Mouse (Mus musculus): ENCODE data around the gene Ccdc50.

Gene Ccdc50

DNA sequence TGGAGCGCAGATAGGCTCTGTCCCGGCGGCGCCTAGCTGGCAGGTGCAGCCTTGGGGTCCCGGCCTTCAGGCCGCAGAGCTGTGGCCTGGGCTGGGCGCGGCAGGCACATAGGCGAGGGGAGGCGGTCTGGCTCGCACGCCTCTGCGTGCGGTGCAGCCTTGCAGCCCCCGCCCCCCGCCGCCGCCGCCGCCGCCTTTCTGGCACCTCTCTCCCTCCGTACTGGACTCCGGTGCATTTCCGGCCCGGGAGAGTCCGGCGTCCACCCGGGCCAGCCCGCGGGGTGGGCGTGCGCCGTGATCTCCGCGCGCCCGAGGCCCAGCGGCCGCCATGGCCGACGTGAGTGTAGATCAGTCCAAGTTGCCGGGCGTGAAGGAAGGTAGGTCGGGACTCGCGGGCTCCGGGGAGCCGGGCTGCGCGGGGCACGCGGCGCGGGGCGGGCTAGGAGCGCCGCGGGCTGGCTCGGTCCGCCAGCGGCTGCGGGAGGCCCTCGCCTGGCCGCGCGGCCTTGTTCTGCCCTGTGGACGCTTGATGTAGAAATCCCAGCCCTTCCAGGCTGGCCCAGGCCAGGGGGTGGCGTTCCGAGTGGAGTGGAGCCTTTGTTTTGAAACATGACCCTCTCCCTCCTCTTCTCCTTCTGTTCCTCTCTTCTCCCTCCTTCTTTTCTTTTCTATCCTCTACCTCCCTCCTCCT is at the start of gene Ccdc50:
Gene Ccdc50 (plus strand): TSS at position 109 of the 691 bp plus-strand sequence.
- no peak for DNase-seq (ENCODE audit: low read depth)

DNA sequence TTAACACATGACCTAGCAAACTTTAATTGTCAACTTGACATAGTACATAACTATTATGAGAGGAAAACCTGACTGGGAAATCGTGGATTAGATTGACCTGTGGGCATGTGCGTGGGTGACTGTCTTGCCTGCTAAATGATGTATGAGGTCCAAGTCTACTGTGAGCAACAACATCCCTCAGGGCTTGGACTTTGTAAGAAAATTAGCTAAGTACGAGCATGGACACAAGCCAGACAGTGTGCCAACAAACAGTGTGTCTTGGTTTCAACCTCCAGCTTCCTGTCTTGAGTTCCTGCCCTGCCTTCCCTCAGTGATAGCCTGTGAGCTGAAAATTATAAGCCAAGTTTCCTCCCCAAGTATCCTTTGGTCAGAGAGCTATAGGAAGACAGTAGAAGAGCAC is 41.1 kb upstream of the Ccdc50 start:
- DNase-seq (ENCODE audit: low read depth), result no peak

DNA sequence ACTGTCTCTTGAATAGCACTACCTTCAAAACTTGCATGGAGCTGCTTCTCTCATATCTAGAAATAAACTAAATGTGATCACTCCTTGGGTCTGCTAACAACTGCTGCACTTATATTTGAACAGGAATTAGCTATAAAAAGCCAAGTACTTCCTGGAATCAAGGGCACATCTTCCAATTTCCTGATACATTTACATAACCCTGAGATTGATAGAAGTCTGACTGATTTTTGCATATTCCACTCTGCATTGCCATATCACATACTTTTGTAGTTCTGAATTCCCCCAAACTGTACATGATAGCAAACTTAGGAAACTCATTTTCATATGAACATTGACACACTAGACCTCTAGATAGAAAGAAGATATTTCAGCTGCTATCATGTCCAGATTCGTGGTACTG is 40.3 kb upstream of the Ccdc50 start:
- no peak for DNase-seq (ENCODE audit: low read depth)

DNA sequence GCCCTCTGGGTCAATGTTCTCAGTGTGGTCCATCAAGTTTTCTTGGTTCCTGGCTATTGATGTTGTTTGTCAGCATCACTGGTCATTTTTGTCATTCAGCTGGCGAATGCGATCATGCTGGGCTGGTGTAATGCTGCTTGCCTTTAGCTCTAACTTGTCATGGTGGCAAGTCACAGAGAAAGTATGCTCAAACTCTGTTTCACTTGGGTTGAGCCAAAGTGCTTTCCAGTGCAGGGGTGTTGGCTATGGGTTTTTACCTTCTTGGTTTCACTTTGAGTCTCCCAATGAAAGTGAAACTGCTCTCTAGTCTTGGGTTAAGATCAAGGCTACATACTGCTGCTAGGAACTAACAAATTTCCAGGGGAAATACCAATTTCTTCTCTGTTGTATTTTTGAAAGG is 39.4 kb upstream of the Ccdc50 start:
- DNase-seq (ENCODE audit: low read depth), result no peak

DNA sequence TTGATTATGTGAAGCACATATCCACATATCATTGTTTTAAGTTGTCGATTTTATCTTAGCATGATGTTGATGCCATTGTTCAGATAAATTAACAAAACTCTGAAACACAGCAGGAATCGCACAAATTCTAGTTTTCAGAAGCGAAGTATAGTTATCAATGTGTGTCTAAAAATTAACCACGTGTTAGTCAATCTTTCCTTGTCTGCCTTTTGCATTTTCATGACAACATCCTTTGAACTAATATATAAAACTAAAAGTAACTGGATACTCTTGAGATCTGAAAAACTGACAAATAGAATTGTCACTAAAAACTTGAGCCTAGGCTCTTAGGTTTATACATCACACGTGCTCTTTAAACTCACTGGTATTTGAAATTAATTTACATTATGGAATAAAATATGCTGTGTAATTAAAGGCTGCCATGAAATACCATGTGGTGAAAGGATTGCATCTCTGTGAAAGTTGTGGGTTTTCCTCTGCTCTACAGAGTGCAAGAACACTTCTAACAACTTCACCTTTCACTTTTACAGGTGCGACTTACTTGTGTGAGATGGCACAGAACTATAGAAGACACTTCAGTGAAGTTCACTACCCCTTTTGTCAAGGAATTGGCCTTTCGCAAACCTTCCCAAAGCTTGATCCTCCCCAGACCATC is 38.7 kb upstream of the Ccdc50 start:
- no peak for DNase-seq (ENCODE audit: low read depth)

DNA sequence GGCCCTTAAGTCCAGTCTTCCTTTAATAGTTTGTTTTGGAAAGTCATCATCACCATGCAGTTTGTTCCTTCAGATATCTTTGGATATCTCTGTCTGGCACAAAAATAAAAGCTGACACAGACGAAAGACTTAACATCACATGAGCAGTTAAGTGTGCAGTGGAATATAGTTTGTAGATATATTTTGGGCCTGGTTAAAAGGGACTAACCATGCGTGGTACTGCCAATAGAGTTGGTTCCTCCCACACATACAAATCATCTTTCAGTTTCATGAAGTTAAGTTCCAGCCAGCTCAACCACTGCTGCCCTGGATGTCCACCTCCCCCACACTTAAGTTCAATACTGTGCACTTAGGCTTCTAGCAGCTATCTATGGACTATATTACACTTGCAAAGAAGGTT is 34.2 kb upstream of the Ccdc50 start:
- no peak for DNase-seq (ENCODE audit: low read depth)

DNA sequence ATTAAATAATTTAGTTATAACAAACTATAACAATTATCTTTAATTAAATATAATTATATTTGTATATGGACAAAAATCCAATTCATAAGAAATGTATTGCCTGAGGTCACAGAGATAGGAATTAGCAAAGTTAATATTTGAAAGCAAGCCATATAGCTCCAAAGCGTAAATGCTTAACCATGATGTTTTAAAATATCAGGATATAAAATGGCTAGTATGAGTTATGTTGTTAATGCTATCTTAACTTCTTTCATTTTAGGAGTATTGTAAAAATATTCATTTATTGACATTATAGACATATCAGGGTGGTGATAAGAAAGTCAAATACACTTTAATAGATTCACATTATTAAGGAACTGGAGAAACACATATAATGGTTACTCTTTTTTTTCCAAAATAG is 28.6 kb upstream of the Ccdc50 start:
- DNase-seq (ENCODE audit: low read depth), result no peak

DNA sequence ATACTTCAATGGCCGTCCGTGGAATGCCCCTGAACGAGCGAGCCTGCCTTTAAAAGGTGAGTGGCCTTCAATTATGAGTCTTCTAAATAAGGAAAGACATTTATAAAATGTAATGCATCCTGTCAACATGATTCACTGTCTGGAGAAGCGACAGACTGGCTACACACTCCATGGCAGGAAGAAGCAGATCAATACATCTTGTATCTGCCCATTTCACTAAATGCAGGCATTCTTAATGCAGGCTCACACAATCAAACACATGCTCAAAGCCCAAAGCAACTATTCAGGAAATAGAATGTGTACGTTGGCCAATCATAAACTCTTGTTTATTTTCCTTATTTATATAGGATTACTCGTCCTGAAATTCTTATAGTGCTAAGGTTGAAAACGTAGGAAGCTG is 18.5 kb upstream of the Ccdc50 start, which contains the start of gene Uts2b:
Gene Uts2b (minus strand): TSS at position 49 of the 400 bp plus-strand sequence.
- DNase-seq (ENCODE audit: low read depth), result no peak

DNA sequence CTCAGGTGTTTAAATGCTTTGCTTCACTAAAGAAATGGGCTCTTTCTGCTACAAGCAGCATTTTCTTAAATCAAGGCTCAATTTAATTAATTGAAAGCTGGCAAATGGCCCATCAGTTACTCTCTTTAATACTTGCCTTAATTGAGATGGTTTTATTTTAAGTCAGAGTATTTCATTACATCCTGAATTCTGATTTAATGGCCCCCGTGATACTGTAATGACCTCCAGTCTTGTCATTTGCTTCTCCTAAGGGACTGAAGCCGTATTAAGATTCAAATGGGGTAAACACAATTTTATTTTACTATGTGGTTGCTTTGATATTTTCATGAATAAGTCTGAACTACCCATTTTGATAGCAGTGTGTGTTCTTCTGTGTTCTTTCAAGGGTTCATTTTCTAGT is 18.0 kb upstream of the Ccdc50 start:
- no peak for DNase-seq (ENCODE audit: low read depth)

DNA sequence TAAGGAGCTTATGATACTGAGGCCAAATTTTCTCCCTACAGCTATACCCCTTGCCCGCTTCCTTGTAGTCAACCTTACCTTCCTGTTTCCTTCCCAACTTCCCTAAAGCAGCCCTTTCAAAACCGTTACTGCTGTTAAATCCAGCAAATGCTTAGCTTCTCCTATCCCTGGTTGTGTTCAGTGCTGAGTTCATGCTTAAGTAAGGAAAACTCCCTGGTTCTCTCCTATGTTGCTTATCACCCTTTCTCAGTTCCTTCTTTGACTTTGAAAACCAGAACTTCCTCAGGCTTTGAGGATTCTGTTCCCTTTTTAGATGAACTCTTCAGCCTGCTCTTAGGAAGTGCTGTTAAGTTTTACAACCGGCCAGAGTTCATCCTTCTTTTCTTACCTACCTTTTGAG is 14.5 kb upstream of the Ccdc50 start:
- no peak for DNase-seq (ENCODE audit: low read depth)

DNA sequence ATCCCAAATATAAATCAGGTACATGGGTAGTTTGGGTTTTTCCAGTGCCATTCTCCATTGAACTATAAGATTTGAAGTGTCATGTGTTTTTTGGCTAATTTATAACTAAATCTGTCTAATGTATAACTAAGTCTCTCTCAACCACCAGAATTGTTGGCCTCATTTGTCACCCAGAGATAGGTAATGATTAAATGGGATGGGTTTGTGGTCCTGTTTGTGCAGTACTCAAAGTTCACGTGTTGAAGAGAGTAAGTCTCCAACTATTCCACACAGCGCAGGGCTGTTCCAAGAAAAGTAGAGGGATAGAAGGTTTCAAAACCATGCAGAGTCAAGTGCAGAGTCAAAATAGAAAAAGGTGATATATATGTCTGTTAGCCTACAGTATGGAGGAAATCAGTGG is 13.4 kb upstream of the Ccdc50 start:
- no peak for DNase-seq (ENCODE audit: low read depth)

DNA sequence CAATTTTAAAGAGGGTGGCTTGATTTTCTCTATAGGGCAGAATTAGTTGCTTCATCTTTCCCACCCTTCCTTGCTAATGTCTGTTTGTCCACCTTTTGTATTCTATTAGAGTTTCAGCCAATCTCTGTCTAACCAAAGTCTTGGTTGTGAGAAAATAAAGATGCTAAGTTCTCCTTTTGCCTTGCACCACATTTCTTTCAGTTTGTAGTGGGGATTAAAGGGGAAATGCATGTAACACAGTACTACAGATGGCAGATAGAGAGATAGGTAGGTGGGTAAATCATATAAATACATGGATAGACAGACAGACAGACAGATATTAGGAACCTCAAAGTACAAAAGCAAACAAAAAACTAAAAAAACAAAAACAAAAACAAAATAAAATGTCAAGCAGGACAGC is 12.1 kb upstream of the Ccdc50 start:
- DNase-seq (ENCODE audit: low read depth), result no peak

DNA sequence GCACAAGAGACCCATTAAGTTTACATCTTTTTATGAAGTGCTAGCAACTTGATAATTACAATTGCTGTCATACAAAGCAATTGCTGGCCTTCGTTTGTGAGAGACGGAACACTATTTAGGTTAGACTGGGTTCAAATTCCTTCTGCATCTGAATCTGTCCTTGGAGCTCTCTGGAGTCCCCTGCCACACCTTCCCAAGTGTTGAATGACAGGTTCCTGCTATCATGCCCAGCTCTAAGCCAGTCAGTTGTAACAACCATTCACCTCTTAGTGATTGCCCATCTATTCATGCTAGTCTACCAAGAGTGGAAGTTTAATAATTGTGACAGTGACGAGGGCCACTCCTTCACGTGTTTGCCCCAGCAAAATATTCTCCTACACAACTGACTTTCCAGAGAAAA is 6.5 kb upstream of the Ccdc50 start:
- DNase-seq (ENCODE audit: low read depth), result no peak

DNA sequence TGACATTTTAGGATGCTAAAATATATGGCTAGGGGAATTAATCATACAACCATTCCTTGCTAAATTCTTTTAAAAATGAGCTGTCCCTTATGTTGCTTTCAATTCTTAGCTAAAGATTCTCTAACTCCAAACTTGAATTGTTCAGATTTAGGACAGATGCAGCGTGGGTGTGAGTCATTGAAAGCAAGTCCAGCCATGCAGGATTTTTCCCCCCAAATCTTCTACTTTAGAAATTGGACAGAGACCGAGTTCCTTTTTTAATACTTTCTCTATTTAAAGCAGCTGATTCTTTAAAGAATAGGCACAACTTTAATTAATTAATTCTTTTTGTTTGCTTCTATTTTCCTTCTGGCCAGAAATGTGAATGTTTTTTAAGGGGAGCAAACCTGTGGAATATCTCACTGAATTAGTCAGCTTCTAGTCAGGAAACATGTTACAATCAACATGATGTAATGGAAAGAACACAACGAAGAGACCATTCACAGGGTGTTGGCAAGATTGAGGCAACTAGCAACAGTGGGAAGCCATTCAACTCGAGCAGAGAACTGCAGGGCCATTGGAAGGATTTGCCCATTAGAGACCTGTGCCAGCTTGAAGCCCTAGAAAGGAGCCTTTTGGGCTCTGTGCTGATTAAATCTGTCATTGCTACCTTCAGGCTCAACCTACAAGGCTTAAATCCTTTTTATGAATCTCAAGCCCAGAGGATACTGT is 3.6 kb upstream of the Ccdc50 start:
- no peak for DNase-seq (ENCODE audit: low read depth)

DNA sequence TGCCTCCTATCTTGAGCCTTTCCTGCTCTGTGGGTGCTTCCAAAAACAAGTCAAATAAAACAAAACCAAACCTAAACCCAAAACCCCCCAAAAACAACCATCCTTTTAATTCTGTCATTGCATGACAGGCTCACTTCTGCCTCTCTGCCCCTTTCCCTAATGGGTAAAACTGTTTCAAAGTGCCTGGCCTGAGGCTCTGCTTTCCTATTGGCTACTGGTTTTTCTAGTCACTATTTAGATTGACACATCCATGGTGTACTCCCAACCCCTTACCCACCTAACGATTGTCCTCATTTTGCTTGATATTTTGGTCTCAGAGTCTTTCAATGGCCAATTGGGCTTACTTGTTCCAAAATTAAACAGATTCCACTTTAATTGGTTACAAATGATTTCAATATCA is 3.0 kb upstream of the Ccdc50 start:
- no peak for DNase-seq (ENCODE audit: low read depth)

DNA sequence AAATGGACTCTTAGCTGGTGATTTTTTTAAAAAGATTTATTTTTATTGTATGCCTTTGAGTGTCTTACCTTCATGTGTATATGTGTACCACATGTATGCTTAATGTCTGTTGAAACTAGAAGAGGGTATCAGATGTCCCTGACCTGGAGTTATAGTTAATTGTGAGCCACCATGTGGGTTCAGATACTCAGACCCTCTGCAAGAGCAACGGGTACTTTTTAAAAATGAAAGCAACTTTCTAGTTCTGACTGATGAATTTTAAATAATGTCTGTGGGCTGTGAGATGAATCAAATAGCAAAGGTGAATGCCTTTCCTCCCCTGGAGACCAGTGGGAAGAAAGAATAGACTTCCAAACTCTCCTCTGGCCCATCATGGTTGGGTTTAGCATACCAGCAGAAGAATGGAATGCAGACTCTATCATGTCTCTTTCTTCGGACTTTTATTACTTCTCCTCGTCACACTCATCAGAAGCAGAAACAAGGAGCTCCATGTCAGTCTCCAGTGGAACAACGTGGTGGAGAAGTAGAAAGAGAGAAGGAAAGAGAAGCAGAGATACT is 1.7 kb upstream of the Ccdc50 start:
- no peak for DNase-seq (ENCODE audit: low read depth)

DNA sequence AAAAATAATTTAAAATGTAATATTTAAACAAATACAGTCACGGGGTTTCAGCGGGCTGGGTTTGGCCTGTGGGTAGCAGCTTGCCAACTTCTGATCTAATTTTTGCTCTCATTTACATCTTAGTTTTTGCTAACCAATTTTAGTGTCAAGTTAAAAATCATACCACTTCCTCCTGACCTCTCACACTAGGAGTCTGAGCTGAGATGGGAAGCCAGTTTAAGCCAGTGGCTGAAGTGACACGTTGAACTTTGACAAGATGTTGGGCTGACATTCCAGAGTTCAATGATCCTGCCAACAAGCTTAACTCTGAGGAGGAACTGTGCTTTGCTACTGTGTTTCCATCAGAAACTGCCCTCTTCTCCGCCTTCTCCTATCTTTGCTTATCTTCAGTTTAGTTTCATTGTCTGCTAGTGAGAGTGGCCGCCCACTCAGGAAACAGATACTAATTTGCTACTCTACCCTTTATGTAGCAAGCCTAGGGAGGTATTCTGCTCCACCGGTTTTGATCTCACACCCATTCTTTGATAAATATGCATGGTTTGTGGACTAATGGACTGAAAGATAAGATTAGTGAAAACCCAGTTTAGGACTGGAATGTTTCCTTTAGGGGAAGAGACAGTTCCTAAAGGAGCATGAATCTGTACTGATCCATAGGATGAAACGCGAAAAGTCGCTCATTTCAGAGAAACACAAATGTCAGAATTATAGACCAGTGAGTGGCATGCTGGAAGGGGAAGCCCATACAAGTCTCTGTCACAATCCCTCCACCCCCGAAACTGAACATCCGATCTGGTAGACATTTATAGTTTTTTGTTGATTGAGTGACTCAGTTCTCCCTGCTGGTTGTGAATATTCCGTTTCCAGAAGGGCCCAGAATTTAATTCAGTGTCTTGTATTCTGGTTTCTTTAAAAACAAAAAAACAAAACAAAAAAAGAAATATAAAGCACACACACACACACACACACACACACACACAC is 746 bp upstream of the Ccdc50 start:
- no peak for DNase-seq (ENCODE audit: low read depth)

DNA sequence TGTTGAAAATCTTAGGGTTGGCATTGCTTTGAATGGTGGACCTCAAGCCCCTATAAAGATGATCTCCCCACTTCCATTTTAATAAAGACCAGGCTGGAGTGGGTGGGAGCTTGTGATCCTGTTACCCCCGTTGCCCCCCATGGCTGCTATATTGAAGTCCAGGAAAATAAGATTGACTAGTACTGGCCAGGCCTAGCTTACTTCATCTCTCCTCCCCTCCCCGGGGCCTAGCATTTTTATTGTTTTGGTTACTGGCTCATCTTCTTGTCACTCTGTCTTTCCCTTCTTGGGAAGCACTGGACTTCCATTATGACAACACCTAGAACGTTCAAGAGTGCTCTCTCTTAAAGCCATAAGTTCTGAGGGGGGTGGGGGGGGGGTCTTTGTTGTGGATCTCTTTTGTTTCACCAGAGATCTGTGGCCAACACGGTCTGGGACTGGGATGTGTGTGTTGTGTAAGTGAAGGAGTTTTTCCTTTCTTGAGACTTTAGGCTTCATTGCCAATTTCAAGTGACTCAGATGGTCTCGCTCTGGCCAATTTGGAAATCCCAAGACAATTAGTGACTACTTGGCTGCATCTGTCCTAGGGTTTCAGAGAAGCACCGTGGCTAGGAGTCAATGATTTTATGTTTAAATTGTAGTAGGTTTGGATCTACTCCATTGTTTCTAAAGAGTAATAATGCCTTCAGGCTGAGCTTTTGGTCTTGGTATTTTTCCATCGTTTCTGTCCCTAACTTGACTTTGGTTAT is 1.0 kb downstream of the Ccdc50 start:
- DNase-seq (ENCODE audit: low read depth), result no peak

DNA sequence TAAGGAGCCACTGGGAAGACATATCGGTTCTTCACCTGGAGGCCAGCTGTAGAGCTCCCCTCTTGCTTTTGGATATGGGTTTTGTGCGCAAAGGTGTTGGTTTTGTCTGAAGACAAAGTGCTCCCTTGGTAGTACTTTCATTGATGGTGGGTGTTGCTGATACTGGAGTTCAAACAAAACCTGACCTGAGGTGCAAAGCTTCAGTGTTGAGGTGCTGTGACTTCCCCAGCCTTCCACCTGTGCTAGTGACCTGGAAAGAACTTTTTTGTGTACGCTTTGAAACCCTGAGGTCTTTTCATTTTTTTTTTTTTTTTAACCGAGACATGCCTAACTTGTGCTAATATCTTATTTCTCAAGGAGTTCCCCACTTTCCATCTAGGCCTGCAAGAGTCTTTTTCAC is 1.6 kb downstream of the Ccdc50 start:
- DNase-seq (ENCODE audit: low read depth), result no peak

DNA sequence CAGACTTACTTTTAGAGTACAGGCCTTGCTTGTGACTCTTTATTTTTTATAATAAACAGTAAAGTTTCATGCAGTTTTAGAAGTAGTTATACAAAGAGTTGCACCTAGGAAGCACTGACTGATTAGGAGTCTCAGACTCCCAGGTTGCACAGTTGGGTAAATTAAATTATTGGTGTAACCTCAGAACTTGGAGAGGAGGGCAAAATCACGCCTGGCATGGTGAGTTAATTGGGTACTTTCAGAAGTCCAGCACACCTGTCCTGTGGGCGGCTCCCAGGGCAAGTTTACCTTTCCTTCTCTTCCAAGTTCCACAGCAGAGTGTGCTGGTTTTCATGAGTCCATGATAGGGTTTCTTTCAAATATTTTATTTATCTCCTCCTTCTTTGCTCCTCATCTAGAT is 3.2 kb downstream of the Ccdc50 start:
- no peak for DNase-seq (ENCODE audit: low read depth)
